Mouse (Mus musculus): ENCODE data around the gene Ucma. TPM values are rescaled to one million over a fixed set of nuclear protein-coding genes. Genes with fewer than 3 reads are reported as not detected.

Ucma gene
- polyA plus RNA-seq, 1 experiment from 2014 or later, result not detected

DNA sequence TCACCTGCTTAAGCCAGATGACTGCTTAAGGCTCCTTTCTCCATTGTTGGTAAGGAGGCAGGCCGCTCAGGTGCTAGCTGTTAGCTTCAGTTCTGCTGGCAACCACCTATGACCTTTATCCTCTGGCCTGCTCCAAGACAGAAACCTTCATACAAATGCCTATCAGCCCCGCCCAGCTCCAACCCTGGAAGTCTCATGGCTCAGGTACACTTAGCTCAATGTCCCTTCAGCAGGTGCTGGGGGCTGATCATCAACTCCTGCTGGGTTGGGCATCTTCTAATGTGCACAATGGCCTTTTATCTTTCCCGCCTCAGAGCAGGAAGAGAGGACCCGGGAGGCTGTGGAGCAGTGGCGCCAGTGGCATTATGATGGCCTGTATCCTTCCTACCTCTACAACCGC lies 9.1 kb downstream of the Ucma start:
- no peak for DNase-seq (ENCODE audit: low spot score)
- Histone ChIP-seq H3K27ac (ENCODE audit: low read length) (no peak overlapping the region), H3K4me2 (replicated peaks; ENCODE audit: low read depth, low read length) (no peak overlapping the region), H3K27me3 (replicated peaks; ENCODE audit: insufficient read depth, low read length) (no peaks in the 10 kb centered on the region), H3K9ac (replicated peaks; ENCODE audit: low read depth) (no peak overlapping the region), H3K4me1 (ENCODE audit: insufficient read depth, low read depth, low read length) (no peaks in the 10 kb centered on the region), H3K4me3 (ENCODE audit: low read depth, low read length) (no peak overlapping the region), H3K36me3 (ENCODE audit: insufficient read depth, low read length) (no peaks in the 10 kb centered on the region), H3K9me3 (ENCODE audit: low read length) (no peaks in the 10 kb centered on the region)
- TF ChIP-seq EP300 (IDR thresholded peaks at IDR 0.05), result no peak
- TF ChIP-seq CTCF (IDR thresholded peaks at IDR 0.05), result no peak
- 70% methylated on average over 6 of the region's 6 CpGs for WGBS
- no peak for ATAC-seq

- Histone ChIP-seq H3K36me3 (ENCODE audit: insufficient read depth, low read length) (no peaks in the 10 kb centered on the region), H3K27me3 (replicated peaks; ENCODE audit: insufficient read depth, low read length) (no peaks in the 10 kb centered on the region), H3K4me2 (replicated peaks; ENCODE audit: low read depth, low read length) (no peak overlapping the region), H3K4me1 (ENCODE audit: insufficient read depth, low read depth, low read length) (no peaks in the 10 kb centered on the region), H3K27ac (ENCODE audit: low read length) (no peak overlapping the region), H3K9me3 (ENCODE audit: low read length) (no peaks in the 10 kb centered on the region), H3K4me3 (ENCODE audit: low read depth, low read length) (no peak overlapping the region), H3K9ac (replicated peaks; ENCODE audit: low read depth) (no peak overlapping the region)
- DNase-seq (ENCODE audit: low spot score) (no peak), ATAC-seq (no peak)
- TF ChIP-seq CTCF (IDR thresholded peaks at IDR 0.05) (no peak), EP300 (IDR thresholded peaks at IDR 0.05) (no peak)
- WGBS, result 59% methylated on average over 4 of the region's 4 CpGs
Observed at GRCm38 (mm10) chr2:4986798-4987197, 10.9 kb downstream of the Ucma start.

DNA sequence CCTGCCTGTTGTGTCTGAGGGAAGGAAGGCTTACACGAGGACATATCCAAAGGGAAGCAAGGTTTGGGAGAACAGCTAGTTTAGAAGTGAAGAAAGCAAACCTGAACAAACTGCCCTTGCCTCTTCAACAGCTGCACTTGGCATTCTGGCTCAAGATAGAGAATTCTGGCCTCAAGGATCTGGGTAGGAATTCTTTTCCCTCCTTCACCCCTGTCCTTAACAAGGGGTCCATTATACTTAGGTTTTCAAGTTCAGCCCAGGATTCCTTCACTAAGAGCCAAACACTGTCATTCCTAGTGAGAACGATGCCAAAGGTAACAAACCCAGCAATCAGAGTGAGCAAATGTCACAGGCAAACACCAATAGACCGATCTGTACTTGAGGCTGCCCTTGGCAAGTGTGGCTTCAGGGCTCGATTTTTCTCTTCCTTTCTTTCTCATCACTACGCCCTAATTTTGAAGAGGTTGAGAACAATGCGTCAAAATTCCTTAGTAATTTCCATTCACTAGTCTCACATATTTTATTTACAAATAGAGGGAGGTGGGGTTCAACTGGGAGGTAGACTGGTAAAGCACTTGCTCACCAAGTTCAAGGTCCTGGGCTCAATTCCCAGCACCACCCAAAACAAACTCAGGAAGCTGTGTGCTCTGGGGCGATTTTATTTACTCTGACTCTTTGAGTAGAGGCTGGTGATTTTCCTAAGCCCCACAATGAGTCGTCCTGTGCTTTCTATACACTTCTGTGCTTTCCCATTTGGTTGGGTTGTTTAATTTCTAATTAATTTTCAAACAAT lies 11.7 kb downstream of the Ucma start:
- Histone ChIP-seq H3K9ac (replicated peaks; ENCODE audit: low read depth) (no peak overlapping the region), H3K4me2 (replicated peaks; ENCODE audit: low read depth, low read length) (no peak overlapping the region), H3K4me1 (ENCODE audit: insufficient read depth, low read depth, low read length) (no peaks in the 10 kb centered on the region), H3K9me3 (ENCODE audit: low read length) (no peaks in the 10 kb centered on the region), H3K27me3 (replicated peaks; ENCODE audit: insufficient read depth, low read length) (no peaks in the 10 kb centered on the region), H3K27ac (ENCODE audit: low read length) (peak overlapping the region; percentile 22; the same call in 1 of the 2 replicates), H3K36me3 (ENCODE audit: insufficient read depth, low read length) (no peaks in the 10 kb centered on the region), H3K4me3 (ENCODE audit: low read depth, low read length) (no peak overlapping the region)
- ATAC-seq (peak; percentile 85), DNase-seq (ENCODE audit: low spot score) (peak; percentile 68)
- 59% methylated on average over 8 of the region's 8 CpGs for WGBS
- TF ChIP-seq CTCF (IDR thresholded peaks at IDR 0.05), result no peak
- peak; percentile 60 for TF ChIP-seq EP300 (IDR thresholded peaks at IDR 0.05)

- H3K4me2 ChIP-seq (replicated peaks; ENCODE audit: low read depth, low read length), result no peak overlapping the region
- no peak overlapping the region for H3K9ac ChIP-seq (replicated peaks; ENCODE audit: low read depth)
- peak; percentile 52 for DNase-seq (ENCODE audit: low spot score)
- no peaks in the 10 kb centered on the region for H3K4me1 ChIP-seq (ENCODE audit: insufficient read depth, low read depth, low read length)
- H3K4me3 ChIP-seq (ENCODE audit: low read depth, low read length), result no peak overlapping the region
- H3K27ac ChIP-seq (ENCODE audit: low read length), result no peak overlapping the region
- H3K36me3 ChIP-seq (ENCODE audit: insufficient read depth, low read length), result no peaks in the 10 kb centered on the region
- 63% methylated on average over 11 of the region's 11 CpGs for WGBS
- H3K27me3 ChIP-seq (replicated peaks; ENCODE audit: insufficient read depth, low read length), result no peaks in the 10 kb centered on the region
- ATAC-seq, result peak; percentile 55
- no peak for TF ChIP-seq EP300 (IDR thresholded peaks at IDR 0.05)
- peak; percentile 62 for TF ChIP-seq CTCF (IDR thresholded peaks at IDR 0.05)
- no peaks in the 10 kb centered on the region for H3K9me3 ChIP-seq (ENCODE audit: low read length)
Observed at GRCm38 (mm10) chr2:4988826-4989424, 13.0 kb downstream of the Ucma start.

GRCm38 (mm10) chr2:4993584-4993983 lies 17.7 kb downstream of the Ucma start:
- H3K36me3 ChIP-seq (ENCODE audit: insufficient read depth, low read length), result no peaks in the 10 kb centered on the region
- no peaks in the 10 kb centered on the region for H3K27me3 ChIP-seq (replicated peaks; ENCODE audit: insufficient read depth, low read length)
- DNase-seq (ENCODE audit: low spot score) (no peak), ATAC-seq (no peak)
- H3K27ac ChIP-seq (ENCODE audit: low read length), result no peak overlapping the region
- H3K4me1 ChIP-seq (ENCODE audit: insufficient read depth, low read depth, low read length), result no peaks in the 10 kb centered on the region
- H3K4me2 ChIP-seq (replicated peaks; ENCODE audit: low read depth, low read length), result no peak overlapping the region
- TF ChIP-seq EP300 (IDR thresholded peaks at IDR 0.05) (no peak), CTCF (IDR thresholded peaks at IDR 0.05) (no peak)
- H3K9me3 ChIP-seq (ENCODE audit: low read length), result no peaks in the 10 kb centered on the region
- no peak overlapping the region for H3K9ac ChIP-seq (replicated peaks; ENCODE audit: low read depth)
- WGBS, result 92% methylated on average over 11 of the region's 11 CpGs
- no peak overlapping the region for H3K4me3 ChIP-seq (ENCODE audit: low read depth, low read length)

- H3K9me3 ChIP-seq (ENCODE audit: low read length), result no peaks in the 10 kb centered on the region
- H3K4me1 ChIP-seq (ENCODE audit: insufficient read depth, low read depth, low read length), result no peaks in the 10 kb centered on the region
- no peak for TF ChIP-seq EP300 (IDR thresholded peaks at IDR 0.05)
- TF ChIP-seq CTCF (IDR thresholded peaks at IDR 0.05), result no peak
- H3K9ac ChIP-seq (replicated peaks; ENCODE audit: low read depth), result no peak overlapping the region
- H3K4me2 ChIP-seq (replicated peaks; ENCODE audit: low read depth, low read length), result no peak overlapping the region
- H3K4me3 ChIP-seq (ENCODE audit: low read depth, low read length), result no peak overlapping the region
- 78% methylated on average over 4 of the region's 4 CpGs for WGBS
- no peak for DNase-seq (ENCODE audit: low spot score)
- H3K27me3 ChIP-seq (replicated peaks; ENCODE audit: insufficient read depth, low read length), result no peaks in the 10 kb centered on the region
- no peak overlapping the region for H3K27ac ChIP-seq (ENCODE audit: low read length)
- no peak for ATAC-seq
- H3K36me3 ChIP-seq (ENCODE audit: insufficient read depth, low read length), result no peaks in the 10 kb centered on the region
Observed at GRCm38 (mm10) chr2:4994436-4994835, 18.5 kb downstream of the Ucma start.

All from lung, postnatal 0 days (tissue).